Mouse (Mus musculus) cerebral cortex, adult 2 months (tissue): ENCODE measurements around the gene Rpl32.

ENCODE experiments used
- WGBS: fragments of 180-500 bp; shearing (Covaris S2); methylation state at CpG from one replicate; pipeline ENCODE4 v1.1.7; 2018; 5-methylcytosine and 5-hydroxymethylcytosine counted together

Gene Rpl32

GRCm38 (mm10) chr6:115814104-115814503, 5.6 kb upstream of the Rpl32 start:
- 37% methylated on average over 4 of the region's 4 CpGs for WGBS

GRCm38 (mm10) chr6:115811606-115812005, 3.1 kb upstream of the Rpl32 start:
- 72% methylated on average over 8 of the region's 8 CpGs for WGBS

- WGBS, result 0% methylated on average over 22 of the region's 22 CpGs
Observed at GRCm38 (mm10) chr6:115808196-115808487, 405 bp downstream of the Rpl32 start.

GRCm38 (mm10) chr6:115807464-115808195, 917 bp downstream of the Rpl32 start:
- 5% methylated on average over 15 of the region's 15 CpGs for WGBS

GRCm38 (mm10) chr6:115804432-115805192, 3.9 kb downstream of the Rpl32 start:
- WGBS, result 63% methylated on average over 10 of the region's 10 CpGs

- WGBS, result 43% methylated on average over 16 of the region's 16 CpGs
Observed at GRCm38 (mm10) chr6:115803541-115804382, 4.8 kb downstream of the Rpl32 start.

GRCm38 (mm10) chr6:115801811-115802210, 6.7 kb downstream of the Rpl32 start:
- 97% methylated on average over 3 of the region's 3 CpGs for WGBS

GRCm38 (mm10) chr6:115792691-115793215, 15.8 kb downstream of the Rpl32 start:
- WGBS, result 67% methylated on average over 21 of the region's 21 CpGs

GRCm38 (mm10) chr6:115791842-115792686, 16.5 kb downstream of the Rpl32 start:
- 72% methylated on average over 34 of the region's 34 CpGs for WGBS

GRCm38 (mm10) chr6:115791016-115791415, 17.5 kb downstream of the Rpl32 start:
- 88% methylated on average over 10 of the region's 10 CpGs for WGBS

GRCm38 (mm10) chr6:115782781-115783180, 25.8 kb downstream of the Rpl32 start:
- 95% methylated on average over 3 of the region's 3 CpGs for WGBS

GRCm38 (mm10) chr6:115776363-115776762, 32.2 kb downstream of the Rpl32 start:
- 62% methylated on average over 9 of the region's 9 CpGs for WGBS

- WGBS, result 62% methylated on average over 3 of the region's 3 CpGs
Observed at GRCm38 (mm10) chr6:115775838-115776237, 32.7 kb downstream of the Rpl32 start.

GRCm38 (mm10) chr6:115774501-115774921, 34.0 kb downstream of the Rpl32 start, which contains the start of gene Cand2:
TSS of gene Cand2 (plus strand) at chr6:115774538.
- WGBS, result 4% methylated on average over 22 of the region's 28 CpGs

- WGBS, result 2% methylated on average over 14 of the region's 14 CpGs
Observed at GRCm38 (mm10) chr6:115773966-115774413, 34.6 kb downstream of the Rpl32 start.

GRCm38 (mm10) chr6:115772604-115773003, 35.9 kb downstream of the Rpl32 start:
- 69% methylated on average over 1 of the region's 1 CpGs for WGBS

- WGBS, result 79% methylated on average over 6 of the region's 6 CpGs
Observed at GRCm38 (mm10) chr6:115772201-115772600, 36.3 kb downstream of the Rpl32 start.

- 90% methylated on average over 4 of the region's 4 CpGs for WGBS
Observed at GRCm38 (mm10) chr6:115770852-115771251, 37.7 kb downstream of the Rpl32 start.

GRCm38 (mm10) chr6:115770059-115770670, 38.4 kb downstream of the Rpl32 start:
- 88% methylated on average over 20 of the region's 20 CpGs for WGBS

GRCm38 (mm10) chr6:115768207-115768606, 40.3 kb downstream of the Rpl32 start:
- WGBS, result 91% methylated on average over 4 of the region's 4 CpGs
